Mouse (Mus musculus): Measurements from ENCODE around the gene Comtd1. TPM values are rescaled to one million over a fixed set of nuclear protein-coding genes. Genes with fewer than 3 reads are reported as not detected.

Comtd1 gene
- total RNA-seq, 2 experiments from 2014 or later = 25.5 to 29.8 TPM

GRCm38 (mm10) chr14:21802543-21803206, 46.1 kb downstream of the Comtd1 start:
- DNase-seq = no peak

- DNase-seq = no peak
These were observed 47.2 kb downstream of the Comtd1 start for GRCm38 (mm10) chr14:21801624-21802023.

- no peak for DNase-seq
These were observed 48.1 kb downstream of the Comtd1 start for GRCm38 (mm10) chr14:21800641-21801040.

Other genes starting within 250 kb of the Comtd1 start
- gene Dupd1, start 134.4 kb downstream of the Comtd1 start, total RNA-seq (2021) = under 1 TPM; 0.51 to 0.70 TPM
- 10 to 100 TPM; 84.9 to 87.7 TPM for gene Samd8, start 98.4 kb downstream of the Comtd1 start, total RNA-seq (2021)
- gene Dusp13, start 97.8 kb downstream of the Comtd1 start, total RNA-seq (2021) = under 1 TPM; 0.51 to 0.85 TPM
- 100 to 1,000 TPM; 226 to 241 TPM for gene Vdac2, start 23.7 kb downstream of the Comtd1 start, total RNA-seq (2021)
- gene Zfp503, start 140.6 kb upstream of the Comtd1 start, total RNA-seq (2021) = 1 to 10 TPM; 2.8 to 3.0 TPM
- gene Lrmda, start 170.7 kb upstream of the Comtd1 start, total RNA-seq (2021) = 1 to 10 TPM in 1 of 2 experiments, under 1 TPM in 1; 0.87 to 1.0 TPM